Mouse (Mus musculus) cerebral cortex, adult 2 months (tissue): ENCODE results near the gene Cacna2d2.

Source experiments
- WGBS: fragments of 180-500 bp; shearing (Covaris S2); methylation state at CpG from one replicate; pipeline ENCODE4 v1.1.7; 2018; 5-methylcytosine and 5-hydroxymethylcytosine counted together

Gene Cacna2d2

DNA sequence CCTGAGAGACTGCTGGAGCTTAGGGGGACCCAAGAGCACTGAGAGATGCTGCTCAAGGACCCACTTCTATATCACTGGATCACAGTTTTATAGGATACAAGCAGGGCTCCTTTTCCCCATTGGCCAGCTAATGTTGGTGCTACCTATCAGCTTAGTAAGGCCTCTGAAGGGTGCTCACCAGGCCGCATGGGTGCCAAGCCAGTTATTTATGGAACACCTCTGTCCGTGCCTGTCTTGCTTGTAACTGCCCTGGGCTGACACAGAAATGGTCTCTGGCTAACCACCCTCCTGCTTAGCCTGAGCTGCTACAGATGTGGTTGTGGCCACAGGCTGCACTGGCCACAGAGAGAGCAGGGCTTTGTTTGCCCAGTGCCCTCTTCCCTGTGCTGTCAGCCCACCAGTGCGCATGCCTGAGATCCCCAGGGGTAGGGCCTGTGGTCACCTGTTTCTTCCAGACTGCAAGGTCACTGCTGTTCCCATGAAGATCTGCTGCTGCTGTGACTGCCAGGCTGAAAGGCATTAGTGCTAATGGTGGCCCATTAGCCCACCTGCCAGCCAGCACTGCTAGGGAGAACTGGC, 101.4 kb downstream of the Cacna2d2 start:
- 90% methylated on average over 3 of the region's 3 CpGs for WGBS

DNA sequence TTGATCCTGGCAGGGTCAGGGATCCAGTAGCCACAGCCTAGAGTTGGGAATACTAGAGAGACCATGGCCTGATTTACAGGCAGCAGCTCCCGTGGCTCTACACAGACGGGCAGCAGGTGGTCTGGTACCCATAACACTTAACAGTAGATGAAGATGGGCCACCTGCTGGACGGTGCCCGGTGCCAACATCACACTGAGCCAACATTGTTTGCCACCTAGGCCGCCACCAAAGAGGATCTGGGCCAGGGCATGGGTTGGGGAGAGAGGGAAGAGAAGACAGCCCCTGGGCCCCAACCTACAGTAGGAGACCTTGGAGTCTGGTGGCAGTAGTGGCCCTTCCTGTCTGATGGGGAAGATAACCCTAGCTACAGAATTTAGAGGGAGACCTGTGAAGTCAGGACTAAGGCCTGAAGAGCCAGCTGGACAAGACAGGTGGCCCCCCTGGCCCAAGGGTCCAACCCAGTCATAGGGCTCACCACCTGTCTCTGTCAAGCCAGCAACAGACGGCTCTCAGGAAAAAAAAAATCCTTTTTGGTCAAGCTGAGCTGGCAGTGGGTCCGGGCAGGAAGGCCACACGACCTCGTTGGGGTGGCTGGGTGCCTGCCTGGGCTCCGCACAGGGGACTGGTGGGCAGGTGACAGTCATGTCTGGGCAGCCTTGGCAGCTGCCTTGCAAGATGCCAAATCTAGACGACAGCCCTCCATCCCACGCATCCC, 102.9 kb downstream of the Cacna2d2 start:
- 73% methylated on average over 12 of the region's 12 CpGs for WGBS

- WGBS = 84% methylated on average over 19 of the region's 19 CpGs
These were observed 105.5 kb downstream of the Cacna2d2 start for GRCm38 (mm10) chr9:107504662-107505537.

DNA sequence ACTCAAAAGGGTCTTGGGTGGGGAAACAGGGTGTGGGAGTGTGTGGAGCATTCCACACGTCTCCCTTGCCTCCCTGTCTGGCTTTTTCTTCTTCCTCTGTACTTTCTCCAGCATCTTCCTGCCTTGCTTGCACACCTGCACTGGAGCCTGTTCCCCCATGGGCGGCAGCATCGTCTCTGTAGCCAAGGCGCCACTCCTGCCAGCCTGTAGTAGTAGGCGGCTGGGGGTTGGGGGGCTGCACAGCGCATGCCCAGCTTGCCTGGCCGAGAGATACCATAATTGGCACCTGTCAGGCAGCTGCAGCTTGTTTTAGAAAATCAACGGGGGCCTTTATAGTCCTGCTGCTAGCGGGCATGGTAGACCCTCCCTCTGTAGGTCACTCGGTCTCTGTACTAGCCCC, 108.9 kb downstream of the Cacna2d2 start:
- 28% methylated on average over 10 of the region's 10 CpGs for WGBS

GRCm38 (mm10) chr9:107510384-107511100, 111.1 kb downstream of the Cacna2d2 start:
- WGBS = 82% methylated on average over 14 of the region's 14 CpGs

DNA sequence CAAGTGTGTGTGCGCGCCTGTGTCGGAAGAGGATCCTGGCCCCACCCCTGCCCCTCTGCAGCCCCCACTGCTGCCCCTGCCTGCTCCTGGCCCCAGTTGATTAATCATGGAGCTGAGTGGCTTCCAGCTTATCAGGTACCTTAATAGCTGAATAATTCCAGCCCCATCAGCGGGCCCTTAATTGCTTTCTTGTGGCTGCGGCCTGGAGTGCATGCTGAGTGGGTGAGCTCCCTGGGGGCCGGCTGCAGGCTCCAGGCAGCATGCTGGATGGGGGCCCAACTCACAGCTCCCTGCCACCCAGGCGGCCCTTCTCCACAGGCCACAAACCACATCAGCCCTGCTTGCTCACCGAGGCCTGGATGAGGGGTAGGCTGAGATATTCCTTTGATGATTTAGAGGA, 112.0 kb downstream of the Cacna2d2 start:
- WGBS = 81% methylated on average over 8 of the region's 8 CpGs

DNA sequence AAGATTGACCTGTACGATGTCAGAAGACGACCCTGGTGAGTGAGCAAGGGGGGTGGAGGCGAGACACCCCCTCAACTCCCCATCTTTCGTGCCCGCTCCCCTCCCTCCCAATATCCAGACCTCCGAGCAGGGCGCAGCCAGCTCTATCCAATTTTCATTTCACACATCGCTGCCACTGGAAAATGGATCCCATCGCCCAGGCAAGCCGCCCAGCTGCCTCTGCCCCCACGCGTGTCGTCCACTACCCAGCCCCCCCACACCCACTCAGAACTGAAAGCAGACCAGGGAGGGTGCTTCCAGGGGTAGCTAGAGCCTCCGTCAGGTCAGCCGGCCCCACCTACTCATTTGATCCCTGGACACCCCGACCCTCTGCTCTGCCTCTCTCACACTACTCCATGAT, 112.9 kb downstream of the Cacna2d2 start:
- 53% methylated on average over 16 of the region's 16 CpGs for WGBS

GRCm38 (mm10) chr9:107514303-107514955, 115.0 kb downstream of the Cacna2d2 start:
- WGBS = 26% methylated on average over 14 of the region's 14 CpGs

DNA sequence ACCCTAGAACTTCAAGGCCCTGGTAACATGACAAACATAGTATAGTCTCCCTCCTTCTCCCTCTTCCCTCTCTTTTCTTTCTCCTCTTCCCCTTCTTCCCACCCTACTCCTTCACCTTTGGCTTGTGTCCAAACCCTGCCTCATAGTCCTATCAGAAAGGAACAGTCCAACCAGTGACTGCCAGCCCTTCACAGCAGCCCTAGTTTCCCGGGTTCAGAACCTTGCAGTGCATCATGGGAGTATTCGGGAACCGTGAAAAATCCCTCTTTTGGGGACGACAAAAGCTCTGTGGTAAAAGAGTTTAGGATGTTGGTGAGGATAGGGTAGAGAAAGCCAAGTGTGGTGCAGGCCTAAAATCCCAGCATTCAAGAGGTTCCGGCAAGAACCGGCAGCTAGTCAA, 120.9 kb downstream of the Cacna2d2 start:
- WGBS = 73% methylated on average over 6 of the region's 6 CpGs

GRCm38 (mm10) chr9:107521190-107521589, 121.8 kb downstream of the Cacna2d2 start:
- 55% methylated on average over 5 of the region's 5 CpGs for WGBS

- 33% methylated on average over 25 of the region's 25 CpGs for WGBS
These were observed 122.4 kb downstream of the Cacna2d2 start for GRCm38 (mm10) chr9:107521711-107522399.

GRCm38 (mm10) chr9:107522400-107522711, 122.9 kb downstream of the Cacna2d2 start:
- WGBS = 34% methylated on average over 2 of the region's 2 CpGs

DNA sequence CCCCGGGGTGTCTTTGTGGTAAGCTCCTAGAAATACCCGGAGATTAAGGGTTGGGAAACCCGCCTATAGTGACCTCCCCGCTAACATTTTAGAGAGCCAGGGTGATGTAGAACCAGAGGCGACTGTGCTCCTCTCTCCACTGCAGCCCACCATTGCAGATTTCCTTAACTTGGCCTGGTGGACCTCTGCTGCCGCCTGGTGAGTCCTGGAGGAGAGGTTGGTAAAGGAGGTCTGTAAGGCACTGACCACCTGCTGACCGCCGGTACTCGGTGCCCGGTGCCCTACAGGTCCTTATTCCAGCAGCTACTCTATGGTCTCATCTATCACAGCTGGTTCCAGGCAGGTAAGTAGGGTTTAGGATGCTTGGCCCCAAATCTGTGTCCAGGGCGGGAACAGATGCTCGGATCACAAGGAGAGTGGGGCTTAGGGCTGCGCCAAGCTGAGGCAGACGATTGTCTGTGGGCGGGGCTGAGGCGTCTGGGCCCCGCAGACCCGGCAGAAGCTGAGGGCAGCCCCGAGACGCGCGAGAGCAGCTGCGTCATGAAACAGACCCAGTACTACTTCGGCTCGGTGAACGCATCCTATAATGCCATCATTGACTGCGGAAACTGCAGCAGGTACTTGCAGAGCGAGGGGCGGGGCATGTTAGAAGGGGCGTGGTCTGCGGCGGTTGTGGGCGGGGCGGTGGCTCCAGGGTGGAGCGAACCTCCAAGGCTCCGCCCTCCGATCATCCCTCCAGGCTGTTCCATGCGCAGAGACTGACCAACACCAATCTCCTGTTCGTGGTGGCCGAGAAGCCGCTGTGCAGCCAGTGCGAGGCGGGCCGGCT, 127.0 kb downstream of the Cacna2d2 start:
- WGBS = 9% methylated on average over 44 of the region's 44 CpGs

DNA sequence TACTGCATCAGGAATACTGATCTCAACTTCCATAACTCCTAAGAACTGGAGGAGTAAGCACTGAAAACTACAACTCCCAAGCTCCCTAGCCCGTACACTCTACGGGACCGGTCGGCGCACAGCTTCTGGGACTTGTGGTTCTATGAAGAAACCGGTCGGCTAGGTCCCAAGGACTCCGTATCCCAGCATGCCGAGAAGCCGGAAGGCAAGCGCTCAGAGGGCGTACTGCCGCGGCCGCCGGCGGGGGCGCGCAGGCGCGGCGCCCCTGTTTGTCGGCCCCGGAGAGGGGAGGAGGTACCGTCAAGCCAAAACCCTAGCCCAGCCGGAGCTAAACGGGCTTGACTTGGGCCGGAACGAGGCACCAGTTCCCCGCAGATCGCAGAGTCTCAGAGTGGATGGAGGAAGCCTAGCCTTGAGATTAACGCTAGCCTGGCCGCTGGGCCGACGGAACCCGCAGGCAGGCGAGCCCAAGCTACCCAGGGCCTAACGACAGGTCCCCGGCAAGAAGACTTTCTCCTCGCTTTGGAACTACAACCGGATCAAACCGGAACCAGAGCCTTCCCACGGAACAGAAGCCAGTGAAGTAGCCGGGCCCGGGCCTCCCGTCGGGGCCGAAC, 134.5 kb downstream of the Cacna2d2 start, which contains the start of gene Tmem115:
Gene Tmem115 (plus strand): TSS at position 155 of the 617 bp plus-strand sequence.
- WGBS = under 1% methylated on average over 48 of the region's 48 CpGs

- WGBS = under 1% methylated on average over 40 of the region's 40 CpGs
These were observed 135.2 kb downstream of the Cacna2d2 start for GRCm38 (mm10) chr9:107534408-107535202.

- 47% methylated on average over 7 of the region's 7 CpGs for WGBS
These were observed 138.8 kb downstream of the Cacna2d2 start for GRCm38 (mm10) chr9:107538231-107538630.

GRCm38 (mm10) chr9:107538711-107539110, 139.3 kb downstream of the Cacna2d2 start:
- WGBS = 87% methylated on average over 3 of the region's 3 CpGs

- 95% methylated on average over 8 of the region's 8 CpGs for WGBS
These were observed 140.5 kb downstream of the Cacna2d2 start for GRCm38 (mm10) chr9:107539940-107540339.

DNA sequence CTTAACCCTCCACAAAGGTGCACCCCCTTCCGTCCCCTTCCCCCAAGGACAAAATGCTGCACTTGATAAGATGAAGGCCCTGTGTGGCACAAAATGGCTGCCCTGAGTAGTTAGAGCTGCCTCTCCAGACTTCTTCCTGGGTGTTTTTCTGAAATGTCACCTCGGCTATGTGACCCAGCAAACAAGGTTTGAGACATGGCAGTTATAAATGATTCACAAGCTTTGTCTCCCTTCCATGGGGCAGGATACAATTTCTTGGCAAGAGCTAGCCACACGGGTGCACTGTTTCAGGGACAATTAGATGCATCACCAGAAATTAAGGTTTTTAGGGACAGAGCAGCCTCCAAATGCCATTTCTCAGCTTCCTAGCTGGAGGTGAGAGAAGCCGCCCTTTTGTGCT, 141.0 kb downstream of the Cacna2d2 start:
- 62% methylated on average over 4 of the region's 4 CpGs for WGBS
